ENCODE assay signal across 8 mouse cellular contexts in the genomic region with DNA sequence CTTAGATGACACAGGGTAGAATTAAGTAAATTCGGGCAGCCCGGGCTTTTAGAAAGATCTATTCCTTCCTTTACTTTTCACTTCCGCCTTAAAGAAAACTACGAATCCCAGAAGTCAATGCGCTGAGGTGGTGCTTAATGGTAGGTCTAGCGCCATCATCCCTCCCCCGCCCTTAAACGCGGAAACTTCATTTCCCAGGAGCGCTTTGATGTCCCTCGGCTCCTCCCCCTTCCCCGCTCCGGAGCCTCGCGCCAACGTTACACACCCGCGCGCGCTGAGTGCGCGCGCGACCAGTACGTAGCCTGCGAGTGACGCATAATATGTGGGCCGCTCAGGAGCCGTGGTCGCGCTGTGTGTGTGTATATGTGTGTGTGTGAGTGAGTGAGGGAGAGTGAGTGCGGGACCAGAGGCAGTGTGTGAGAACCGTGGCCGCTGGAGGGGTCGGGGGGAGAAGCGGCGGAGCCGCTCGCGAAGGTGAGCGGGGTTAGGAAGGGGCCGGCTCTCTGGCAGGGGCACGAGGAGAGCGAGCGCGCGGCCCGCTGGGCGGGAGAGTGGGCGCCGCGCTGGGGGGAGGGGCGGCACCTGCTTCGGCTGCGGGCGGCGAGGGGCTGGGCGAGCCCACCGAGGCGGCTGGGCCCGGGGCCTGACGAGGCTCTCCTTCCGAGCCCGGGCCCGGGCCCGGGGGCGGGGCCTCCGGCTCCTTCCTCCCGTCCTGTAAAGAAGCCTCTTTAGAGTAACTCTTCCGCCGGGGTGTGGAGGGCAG. TPM values are rescaled to one million over a fixed set of nuclear protein-coding genes. Genes with fewer than 3 reads are reported as not detected.
DNase-seq lines count a peak whose midpoint lies in the region; ATAC-seq and TF ChIP-seq lines count a peak whose summit lies in the region.

Gene Dcaf1, plus strand, starts transcription at position 257 of the 763 bp plus-strand sequence.

- DNase-seq in Patski (ENCODE audit: low read depth, low spot score), result peak; percentile 83
- DNase-seq in cerebellum, postnatal 14 days, result peak; percentile 94 to 95
- peak; percentile 87 to 89 for DNase-seq in frontal cortex, postnatal 14 days (ENCODE audit: low spot score in 2 of 2)
- DNase-seq in layer of hippocampus, postnatal 25 days (ENCODE audit: extremely low spot score in 1 of 2, low spot score in 1 of 2), result peak; percentile 72 to 75
- peak; percentile 97 for DNase-seq in lung, postnatal 25 days (ENCODE audit: low spot score)
- peak; percentile 99 for DNase-seq in retina, embryonic 14.5 days (ENCODE audit: low spot score)
- DNase-seq in thymus, postnatal 4 days, result peak; percentile 94

- H3K4me1 ChIP-seq in hindbrain, embryonic 13.5 days (replicated peaks), result peaks cover 10% of the 10 kb centered on the region

- H3K27ac ChIP-seq in hindbrain, embryonic 13.5 days, result peak within 1 kb of the TSS; percentile 94

- POLR2A ChIA-PET in Patski (lab: Charles Lee), result no interaction called here

- under 1% methylated on average over 56 of the region's 71 CpGs for WGBS in hindbrain, embryonic 13.5 days

- ATAC-seq in Patski, result peak; percentile 84
- peak; percentile 98 for ATAC-seq in hindbrain, embryonic 13.5 days (ENCODE audit: low FRiP score)

- no peaks in the 10 kb centered on the region for H3K36me3 ChIP-seq in hindbrain, embryonic 13.5 days

- H3K27me3 ChIP-seq in Patski, result no peaks in the 10 kb centered on the region
- no peaks in the 10 kb centered on the region for H3K27me3 ChIP-seq in hindbrain, embryonic 13.5 days

- peak within 1 kb of the TSS; percentile 89 for H3K4me2 ChIP-seq in hindbrain, embryonic 13.5 days

- in situ Hi-C loops in Patski (cut with MboI; ENCODE audit: low pct_unique_long_range_greater_than_20kb), result loop anchor here (25.0 kb wide), 1 partner anchor 134 kb away; the partner anchor contains the start of gene Tex264

- H3K9ac ChIP-seq in hindbrain, embryonic 13.5 days, result peak within 1 kb of the TSS; percentile 89

- CTCF ChIA-PET in Patski (lab: Charles Lee), result no interaction called here

- peak within 1 kb of the TSS; percentile 88 for H3K4me3 ChIP-seq in hindbrain, embryonic 13.5 days

- TF ChIP-seq CTCF in Patski (IDR thresholded peaks at IDR 0.05), result no peak

- H3K9me3 ChIP-seq in hindbrain, embryonic 13.5 days, result no peaks in the 10 kb centered on the region

RNA-seq across cellular contexts. Expression of gene Dcaf1, which starts in this region (rescaled TPM):
- 30.8 TPM for polyA plus RNA-seq in Patski (2021)
- 19.7 and 21.8 TPM in 2 replicates for polyA plus RNA-seq in hindbrain, embryonic 13.5 days (2015; fragmentation: Nextera tagmentation; extraction: Ambion mirVana)
- total RNA-seq in layer of hippocampus, postnatal 25 days (2021), result 10 to 100 TPM; 28.5 to 29.4 TPM

Comparison
In these comparisons a context has a peak if more than half of its experiments do, and no peak if none do; other contexts are left out.
1. Peak in every context shown above with its lines: DNase-seq, ATAC-seq, H3K4me3 ChIP-seq and H3K27ac ChIP-seq.